Mouse (Mus musculus): ENCODE data around the gene Lrrc23.
A peak's percentile ranks its signal among the peaks of the same experiment; 100 is the strongest.
"Not testable (repeated sequence)": the region's sequence is repeated elsewhere in the genome, so short reads cannot be mapped to it uniquely, and the experiment has no call there.

Gene Lrrc23

DNA sequence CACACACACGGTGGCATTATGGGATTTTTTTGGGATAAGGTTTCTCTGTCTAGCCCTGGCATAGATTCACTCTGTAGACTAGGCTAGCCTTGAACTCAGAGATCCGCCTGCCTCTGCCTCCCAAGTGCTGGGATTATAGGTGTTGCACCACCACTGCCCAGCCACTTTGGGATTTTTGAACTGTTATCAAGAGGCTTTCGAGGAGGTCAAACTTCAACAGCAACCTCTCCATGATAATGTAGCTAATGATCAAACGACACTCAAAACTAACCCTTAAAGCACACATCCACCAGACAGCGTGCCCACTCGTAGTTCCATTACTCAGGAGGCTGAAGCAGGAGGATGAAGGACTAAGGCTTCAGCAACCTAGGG, 28.4 kb upstream of the Lrrc23 start:
- no peak for DNase-seq (ENCODE audit: low spot score)

DNA sequence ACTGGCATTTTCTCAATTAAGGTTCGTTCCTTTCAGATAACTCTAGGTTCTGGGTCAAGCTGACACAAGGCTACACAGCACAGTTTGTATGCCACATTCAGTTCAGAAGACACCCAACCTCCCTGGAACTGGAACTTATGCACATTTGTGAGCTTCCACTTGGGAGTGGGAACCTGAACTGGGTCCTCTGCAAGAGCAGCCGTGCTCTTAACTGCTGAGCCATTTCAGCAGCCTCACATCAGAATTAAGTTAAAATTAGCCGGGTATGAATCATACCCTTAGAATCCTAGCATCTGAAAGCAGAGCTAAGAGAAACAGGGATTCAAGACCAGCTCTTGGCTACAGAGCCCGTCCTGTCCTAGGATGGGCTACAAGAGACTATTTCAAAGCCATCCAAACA, 27.8 kb upstream of the Lrrc23 start:
- DNase-seq (ENCODE audit: low spot score), result no peak

GRCm38 (mm10) chr6:124806446-124807140, 27.1 kb upstream of the Lrrc23 start:
- no peak for DNase-seq (ENCODE audit: low spot score)

GRCm38 (mm10) chr6:124805341-124806321, 26.1 kb upstream of the Lrrc23 start:
- peak; percentile 89 for DNase-seq (ENCODE audit: low spot score)

DNA sequence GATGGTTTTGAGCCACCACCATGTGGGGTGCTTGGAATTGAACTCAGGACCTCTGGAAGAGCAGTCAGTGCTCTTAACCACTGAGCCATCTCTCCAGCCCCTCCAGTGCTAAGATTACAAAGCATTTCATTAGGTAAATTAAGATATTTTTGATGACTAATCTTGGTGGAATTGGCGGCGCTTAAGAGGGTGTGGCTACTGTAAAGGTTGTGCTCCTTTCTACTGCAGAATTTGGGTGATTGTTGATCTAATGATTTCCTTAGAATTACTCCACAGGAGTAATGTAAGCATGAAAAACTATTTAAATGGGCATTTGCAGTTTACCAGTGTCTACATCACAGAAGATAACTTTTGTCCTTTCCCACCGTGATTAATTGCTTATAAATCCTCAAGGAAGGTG, 24.8 kb upstream of the Lrrc23 start:
- no peak for DNase-seq (ENCODE audit: low spot score)

DNA sequence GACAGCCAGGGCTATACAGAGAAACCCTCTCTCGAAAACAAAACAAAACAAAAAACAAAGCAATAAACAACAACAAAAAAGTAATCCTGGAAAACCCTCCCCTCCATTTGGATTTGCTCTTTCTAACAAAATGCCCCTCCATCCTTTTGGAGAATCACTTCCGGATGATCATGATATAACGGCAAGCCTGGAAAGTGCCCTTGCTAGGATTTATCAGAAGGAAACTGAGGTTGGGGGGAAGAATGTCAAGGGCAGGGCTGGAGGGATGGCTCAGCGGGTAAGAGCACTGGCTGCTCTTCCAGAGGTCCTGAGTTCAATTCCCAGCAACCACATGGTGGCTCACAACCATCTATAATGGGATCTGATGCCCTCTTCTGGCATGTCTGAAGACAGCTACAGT, 24.2 kb upstream of the Lrrc23 start:
- not testable (repeated sequence) for DNase-seq (ENCODE audit: low spot score)

DNA sequence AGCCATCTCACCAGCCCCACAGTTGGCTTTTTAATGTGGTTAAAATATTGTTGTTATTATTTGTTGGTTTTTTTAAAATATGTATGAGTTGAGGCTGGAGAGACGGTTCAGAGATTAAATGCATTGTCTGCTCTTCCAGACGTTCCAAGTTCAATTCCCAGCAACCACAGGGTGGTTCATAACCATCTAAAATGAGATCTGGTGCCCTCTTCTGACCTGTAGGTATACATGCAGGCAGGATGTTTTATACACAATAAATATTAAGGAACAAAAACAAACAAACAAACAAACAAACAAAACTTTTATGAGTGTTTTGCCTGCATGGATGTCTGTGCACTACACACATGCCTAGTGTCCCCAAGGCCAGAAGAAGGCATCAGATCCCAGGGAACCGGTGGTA, 23.5 kb upstream of the Lrrc23 start:
- DNase-seq (ENCODE audit: low spot score), result no peak

DNA sequence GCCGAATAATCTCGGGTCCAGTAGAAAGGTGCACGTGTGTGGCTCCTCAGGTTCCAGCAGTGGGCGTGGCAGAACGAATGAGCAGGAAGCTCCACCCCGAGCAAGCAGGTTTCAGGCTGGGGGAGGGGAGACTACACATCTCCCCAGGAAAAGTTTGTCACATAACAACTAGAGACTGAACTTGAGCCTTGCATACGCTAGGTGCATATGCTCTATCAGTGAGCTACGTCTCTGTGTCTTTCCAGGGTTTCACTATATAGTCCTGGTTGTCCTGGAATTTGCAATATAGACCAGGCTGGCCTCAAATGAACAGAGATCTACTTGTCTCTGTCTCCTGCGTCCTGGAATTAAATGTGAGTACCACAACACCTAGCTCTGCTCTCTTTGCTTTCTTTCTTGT, 22.9 kb upstream of the Lrrc23 start:
- DNase-seq (ENCODE audit: low spot score), result not testable (repeated sequence)

DNA sequence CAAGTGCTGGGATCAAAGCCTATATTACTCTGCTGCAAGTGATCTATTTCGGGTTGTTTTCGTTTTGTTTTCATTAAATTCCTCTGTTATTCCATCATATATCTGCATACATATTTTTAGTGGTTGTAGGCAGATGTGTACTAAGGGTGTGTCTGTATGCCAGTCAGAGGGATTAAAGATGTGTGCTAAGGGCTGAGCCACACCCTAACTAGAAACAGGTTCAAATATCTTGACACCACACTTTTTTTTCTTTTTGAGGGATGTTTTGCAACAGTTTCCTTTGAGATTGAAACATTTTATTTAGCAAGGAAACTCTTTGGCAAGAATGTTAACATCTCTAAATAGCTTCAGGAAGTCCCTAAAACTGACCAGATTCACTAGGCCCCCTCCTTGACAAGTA, 16.7 kb upstream of the Lrrc23 start:
- no peak for DNase-seq (ENCODE audit: low spot score)

DNA sequence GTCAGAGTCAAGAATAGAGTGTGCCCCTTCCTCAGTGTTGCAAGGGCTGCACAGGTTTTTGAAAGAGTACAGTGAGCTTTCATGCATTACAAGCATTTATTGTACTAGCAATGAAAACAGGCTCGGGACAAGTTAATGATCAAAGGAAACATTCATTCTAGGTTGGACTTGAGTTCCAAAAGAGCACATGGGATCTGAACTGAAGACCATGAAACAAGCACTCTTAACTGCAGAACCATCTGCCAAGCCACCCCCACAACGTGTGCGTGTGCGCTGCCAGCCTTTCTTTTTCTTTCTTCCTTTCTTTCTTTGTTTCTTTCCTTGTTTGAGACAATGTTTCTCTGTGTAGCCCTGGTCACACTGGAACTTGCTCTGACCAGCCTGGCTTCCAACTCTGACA, 16.3 kb upstream of the Lrrc23 start:
- DNase-seq (ENCODE audit: low spot score), result no peak

DNA sequence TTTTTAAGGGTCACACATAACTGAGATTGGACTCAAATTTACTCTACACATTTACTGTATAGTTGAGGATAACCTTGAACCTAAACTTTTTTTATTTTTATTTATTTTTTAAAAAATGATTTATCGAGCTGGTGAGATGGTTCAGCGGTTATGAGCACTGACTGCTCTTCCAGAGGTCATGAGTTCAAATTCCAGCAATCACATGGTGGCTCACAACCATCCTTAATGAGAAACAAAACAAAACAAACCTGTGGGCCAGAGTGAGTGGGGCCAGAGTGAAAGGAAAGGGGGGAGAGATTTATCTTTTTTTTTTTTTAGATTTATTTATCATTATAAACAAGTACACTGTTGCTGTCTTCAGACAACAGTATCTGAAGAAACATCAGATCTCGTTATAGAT, 12.4 kb upstream of the Lrrc23 start:
- DNase-seq (ENCODE audit: low spot score), result no peak

- no peak for DNase-seq (ENCODE audit: low spot score)
Observed at GRCm38 (mm10) chr6:124790121-124790520, 10.6 kb upstream of the Lrrc23 start.

DNA sequence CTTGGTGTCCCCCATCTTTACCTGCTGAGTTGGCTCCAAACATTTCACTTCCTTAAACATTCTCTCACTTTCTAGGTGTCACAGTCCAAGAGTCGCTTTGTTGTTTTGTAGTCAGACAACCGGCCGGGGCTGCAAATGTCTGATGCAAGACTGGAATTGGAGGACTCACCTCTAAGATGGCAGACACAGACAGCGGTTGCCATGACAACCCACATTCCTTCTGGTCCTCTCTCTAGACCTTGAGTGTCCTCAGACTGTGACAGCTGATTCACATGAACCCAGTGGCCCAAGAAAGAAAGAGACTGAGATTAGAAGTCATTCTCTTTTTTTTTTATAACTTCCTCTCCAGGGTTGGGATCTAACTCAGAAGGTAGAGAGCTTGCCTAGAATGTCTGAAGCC, 10.0 kb upstream of the Lrrc23 start:
- DNase-seq (ENCODE audit: low spot score), result no peak

DNA sequence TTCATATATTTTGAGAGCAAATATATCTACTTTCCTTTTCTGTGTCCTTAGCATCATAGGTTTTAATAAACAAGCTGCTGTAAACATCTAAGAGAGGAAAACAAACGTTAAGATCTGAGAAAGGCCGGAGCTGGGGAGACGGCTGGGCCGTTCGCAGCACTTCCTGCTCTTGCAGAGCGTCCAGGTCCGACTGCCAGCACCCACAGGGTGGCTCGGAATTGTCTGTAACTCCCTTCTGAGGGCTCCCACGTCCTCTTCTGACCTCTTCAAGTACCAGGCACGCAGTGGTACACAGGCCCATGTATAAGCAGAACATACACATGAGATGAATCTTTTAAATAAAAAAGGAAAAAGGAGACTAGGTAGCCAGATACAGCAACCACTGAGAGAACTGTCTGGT, 8.2 kb upstream of the Lrrc23 start:
- DNase-seq (ENCODE audit: low spot score), result no peak

DNA sequence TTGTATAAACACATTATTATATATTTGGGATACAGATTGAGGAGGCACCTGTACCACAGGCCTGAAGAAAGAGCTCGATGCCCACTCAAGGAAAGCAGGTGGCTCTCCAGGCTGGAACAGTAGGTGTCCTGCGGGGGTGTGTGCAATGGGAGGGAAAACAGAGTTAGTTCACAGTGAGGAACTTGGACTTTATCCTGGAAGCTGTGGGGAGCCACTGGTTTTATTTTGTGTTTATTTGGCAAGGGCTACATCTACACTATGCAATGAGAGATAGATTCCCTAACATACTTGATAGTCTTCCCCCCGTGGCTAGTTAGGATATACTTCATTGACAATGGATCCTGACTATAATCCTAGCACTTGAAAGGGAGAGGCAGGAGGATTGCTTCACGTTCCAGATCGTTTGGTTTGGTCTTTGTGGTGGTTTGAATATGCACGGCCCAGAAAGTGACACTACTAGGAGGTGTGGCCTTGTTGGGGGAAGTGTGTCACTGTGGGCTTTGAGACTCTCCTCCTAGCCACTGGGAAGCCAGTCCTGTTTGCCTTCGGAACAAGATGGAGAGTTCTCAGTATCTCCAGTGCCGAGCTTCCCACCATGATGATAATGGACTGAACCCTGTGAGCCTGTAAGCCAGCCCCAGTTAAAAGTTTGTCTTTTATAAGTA, 7.4 kb upstream of the Lrrc23 start:
- DNase-seq (ENCODE audit: low spot score), result no peak

- no peak for DNase-seq (ENCODE audit: low spot score)
Observed at GRCm38 (mm10) chr6:124782436-124782835, 2.9 kb upstream of the Lrrc23 start.

DNA sequence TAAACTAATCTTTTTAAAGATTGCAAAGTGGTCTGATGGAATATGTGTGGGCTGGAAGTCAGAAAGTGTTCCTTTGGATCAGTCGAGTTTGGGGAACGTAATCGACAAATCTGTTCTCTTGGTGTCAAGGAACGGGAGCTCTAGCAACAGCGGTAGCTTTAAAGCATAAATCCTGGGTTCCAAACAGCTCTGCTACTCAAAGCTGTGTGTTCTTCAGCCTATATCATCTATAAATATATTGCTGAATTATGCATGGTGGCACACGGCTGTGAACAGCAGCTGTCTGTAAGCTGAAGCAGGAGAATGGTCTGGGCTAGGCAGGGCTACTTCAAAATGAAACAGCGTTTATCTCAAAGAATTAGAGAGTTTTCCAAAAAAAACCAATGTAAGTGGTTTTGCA, 1.4 kb upstream of the Lrrc23 start:
- no peak for DNase-seq (ENCODE audit: low spot score)

DNA sequence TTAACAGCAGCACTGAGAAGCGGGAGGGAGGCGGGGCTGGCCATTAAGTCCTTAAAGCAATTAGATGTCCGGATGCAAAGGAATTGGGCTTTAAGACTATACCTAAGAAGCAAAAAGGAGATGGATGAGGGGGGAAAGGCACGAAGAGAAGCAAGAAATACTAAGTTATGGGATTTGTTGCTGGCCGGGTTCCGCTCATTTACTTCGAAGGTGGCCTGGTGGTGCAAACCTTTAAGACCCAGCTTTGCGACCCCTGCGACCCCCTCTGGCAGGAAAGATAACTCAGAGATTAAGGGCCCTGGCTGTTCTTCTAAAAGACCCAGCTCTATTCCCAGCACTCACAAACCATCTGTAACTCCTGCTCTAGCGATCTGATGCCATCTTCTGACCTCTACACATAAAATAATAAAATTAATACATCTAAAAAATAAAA, 473 bp upstream of the Lrrc23 start:
- DNase-seq (ENCODE audit: low spot score), result no peak

- no peak for DNase-seq (ENCODE audit: low spot score)
Observed at GRCm38 (mm10) chr6:124770511-124770910, 9.0 kb downstream of the Lrrc23 start.

DNA sequence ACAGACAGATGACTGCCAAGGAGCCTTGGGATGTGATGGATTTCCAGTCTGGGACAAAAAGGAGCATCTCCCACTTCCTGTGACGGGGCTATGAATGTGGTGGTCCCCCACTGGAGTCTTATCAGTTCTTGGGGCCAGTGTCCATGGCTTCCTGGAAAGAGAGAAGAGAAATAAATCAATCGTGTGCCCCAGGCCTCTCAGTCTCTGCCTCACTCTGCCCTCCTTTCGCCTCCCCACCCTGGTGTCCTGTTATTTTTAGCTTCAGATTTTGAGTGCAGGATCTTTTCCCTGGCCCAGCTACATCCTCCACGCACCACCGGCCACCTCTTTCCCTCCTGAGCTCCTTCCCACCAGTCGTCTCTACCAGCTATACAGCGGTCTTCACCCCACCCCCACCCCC, 9.5 kb downstream of the Lrrc23 start:
- DNase-seq (ENCODE audit: low spot score), result no peak

- DNase-seq (ENCODE audit: low spot score), result no peak
Observed at GRCm38 (mm10) chr6:124769101-124769765, 10.3 kb downstream of the Lrrc23 start, which contains the start of gene Eno2. Gene Eno2, minus strand, starts transcription at chr6:124769673.

DNA sequence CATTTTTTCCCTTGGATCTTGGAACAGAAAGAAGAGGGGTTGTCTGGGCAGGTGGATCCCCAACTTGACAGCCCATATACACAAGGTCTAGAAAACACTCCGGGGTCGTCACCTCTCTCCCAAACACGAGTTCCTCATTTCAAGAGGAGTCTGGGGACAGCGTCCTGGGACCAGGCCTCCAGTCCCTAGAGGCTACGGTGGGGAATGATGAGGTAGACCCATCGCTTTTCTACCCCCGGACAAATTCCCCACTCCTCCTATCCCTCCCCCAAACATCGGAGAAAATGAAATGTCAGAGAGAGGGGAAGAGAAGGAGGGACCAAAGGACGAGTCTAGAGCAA, 10.9 kb downstream of the Lrrc23 start:
- no peak for DNase-seq (ENCODE audit: low spot score)
